Mouse (Mus musculus): Measurements from ENCODE around the gene Irf1.

GRCm38 (mm10) chr11:53783288-53783687 is 13.5 kb downstream of the Irf1 start:
- TF ChIP-seq EP300 (IDR thresholded peaks at IDR 0.05) (no peak), CTCF (IDR thresholded peaks at IDR 0.05) (no peak)
